In the genomic region with DNA sequence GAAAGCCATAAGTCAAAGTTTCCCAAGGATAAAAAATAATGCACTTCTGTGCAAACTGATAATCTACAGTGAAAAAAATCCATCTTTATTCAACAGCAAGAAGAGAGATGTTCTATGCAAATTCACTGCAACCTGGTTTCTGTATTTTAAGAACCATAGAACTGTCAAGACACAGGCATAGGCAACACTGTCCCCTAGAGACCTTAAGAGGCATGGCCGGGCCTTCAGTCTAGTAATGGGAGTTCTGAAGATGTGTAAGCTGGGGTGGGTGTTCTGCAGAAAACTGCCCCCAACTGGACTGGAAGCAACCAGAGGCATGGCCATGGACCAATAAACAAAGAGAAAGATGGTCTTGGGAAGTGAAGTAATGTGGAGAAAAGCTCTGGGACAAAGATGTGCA, we compare ENCODE assay signal across 10 mouse cellular contexts.
DNase-seq lines count a peak whose midpoint lies in the region; ATAC-seq and TF ChIP-seq lines count a peak whose summit lies in the region.
"Had no signal": no experiment of that assay in that cellular context is flagged by ENCODE, and none has a peak within 500 bp of the region (broad histone marks: within the 10 kb centered on the region; RNA-seq: fewer than 3 reads in every experiment).

No protein-coding gene starts in this region.

- no peak for ATAC-seq in heart, embryonic 11.5 days (replicated peaks; ENCODE audit: insufficient number of reproducible peaks, low FRiP score, low TSS enrichment)
- no peak for ATAC-seq in lung, embryonic 14.5 days (ENCODE audit: insufficient read depth)

- no peaks in the 10 kb centered on the region for H3K27me3 ChIP-seq in heart, embryonic 11.5 days (ENCODE audit: control insufficient read depth, insufficient read depth, low read length)
- H3K27me3 ChIP-seq in lung, embryonic 14.5 days (ENCODE audit: insufficient read depth, low read length) = no peaks in the 10 kb centered on the region
- H3K27me3 ChIP-seq: forebrain, embryonic 12.5 days had no signal

- TF ChIP-seq CTCF in lung, embryonic 14.5 days (IDR thresholded peaks at IDR 0.05; ENCODE audit: low read depth) = peak; percentile 38; the same call in 1 of the 2 replicates

- 58% methylated on average over 1 of the region's 1 CpGs for WGBS in heart, embryonic 11.5 days (ENCODE audit: insufficient replicate concordance)
- 74% methylated on average over 1 of the region's 1 CpGs for WGBS in lung, embryonic 14.5 days

- no peak overlapping the region for H3K9ac ChIP-seq in heart, embryonic 11.5 days (ENCODE audit: low read depth, low read length)
- no peak overlapping the region for H3K9ac ChIP-seq in lung, embryonic 14.5 days
- H3K9ac ChIP-seq: forebrain, embryonic 12.5 days had no signal

- H3K9me3 ChIP-seq in heart, embryonic 11.5 days (replicated peaks; ENCODE audit: control insufficient read depth, low read length) = no peaks in the 10 kb centered on the region
- no peaks in the 10 kb centered on the region for H3K9me3 ChIP-seq in lung, embryonic 14.5 days (ENCODE audit: low read depth, low read length)
- H3K9me3 ChIP-seq: forebrain, embryonic 12.5 days had no signal

- no peak for DNase-seq in heart, adult 9 months (ENCODE audit: low spot score in 2 of 2)
- no peak for DNase-seq in lung, embryonic 14.5 days
- DNase-seq in lung, postnatal 4 days = no peak
- DNase-seq in cerebellum, postnatal 25 days = peak; percentile 43 to 71
- DNase-seq in thymus, postnatal 25 days = peak; percentile 29
- DNase-seq in spleen, postnatal 14 days (ENCODE audit: low spot score in 2 of 2) = no peak
- no peak for DNase-seq in testis, postnatal 14 days (ENCODE audit: low spot score)
- DNase-seq: right cerebral cortex, postnatal 14 days had no signal

- peaks cover 1% of the 10 kb centered on the region for H3K36me3 ChIP-seq in heart, embryonic 11.5 days (ENCODE audit: control insufficient read depth, insufficient read depth, low read length)
- peaks cover 38% of the 10 kb centered on the region for H3K36me3 ChIP-seq in lung, embryonic 14.5 days (ENCODE audit: insufficient read depth)

- H3K27ac ChIP-seq in heart, embryonic 11.5 days (ENCODE audit: low read depth, low read length) = 0 out of 2 replicates have a peak overlapping the region, but pooled peaks have one; percentile 37
- H3K27ac ChIP-seq in lung, embryonic 14.5 days (ENCODE audit: low read depth) = no peak overlapping the region
- H3K27ac ChIP-seq: forebrain, embryonic 12.5 days had no signal

- peaks cover 40% of the 10 kb centered on the region for H3K4me1 ChIP-seq in heart, embryonic 11.5 days (ENCODE audit: control insufficient read depth, insufficient read depth, low read length)
- H3K4me1 ChIP-seq in lung, embryonic 14.5 days (ENCODE audit: insufficient read depth) = no peaks in the 10 kb centered on the region
- H3K4me1 ChIP-seq: forebrain, embryonic 12.5 days had no signal

- H3K4me2 ChIP-seq in heart, embryonic 11.5 days = no peak overlapping the region
- H3K4me2 ChIP-seq in lung, embryonic 14.5 days = no peak overlapping the region
- H3K4me2 ChIP-seq: forebrain, embryonic 12.5 days had no signal

- no peak overlapping the region for H3K4me3 ChIP-seq in heart, embryonic 11.5 days (ENCODE audit: low read depth, low read length)
- H3K4me3 ChIP-seq in lung, embryonic 14.5 days (ENCODE audit: low read depth, low read length) = no peak overlapping the region
- H3K4me3 ChIP-seq: forebrain, embryonic 12.5 days had no signal

Comparison
In these comparisons a context has a peak if more than half of its experiments do, and no peak if none do; other contexts are left out.
1. DNase-seq: peak in cerebellum, postnatal 25 days (2 of 2) and thymus, postnatal 25 days (single experiment); none in heart, adult 9 months (0 of 2), lung, embryonic 14.5 days (single experiment), lung, postnatal 4 days (0 of 2), spleen, postnatal 14 days (0 of 2) and testis, postnatal 14 days (single experiment).